Mouse (Mus musculus) A20 (cell line): ENCODE results near the gene Bok.
A peak's percentile ranks its signal among the peaks of the same experiment; 100 is the strongest.
"Not testable (repeated sequence)": the region's sequence is repeated elsewhere in the genome, so short reads cannot be mapped to it uniquely, and the experiment has no call there.

Experiments used
- DNase-seq: peaks from one replicate; pipeline ENCODE4 v3.0.0-alpha.2; 2011; ENCODE audit warnings: low read depth, low spot score

Gene Bok

DNA sequence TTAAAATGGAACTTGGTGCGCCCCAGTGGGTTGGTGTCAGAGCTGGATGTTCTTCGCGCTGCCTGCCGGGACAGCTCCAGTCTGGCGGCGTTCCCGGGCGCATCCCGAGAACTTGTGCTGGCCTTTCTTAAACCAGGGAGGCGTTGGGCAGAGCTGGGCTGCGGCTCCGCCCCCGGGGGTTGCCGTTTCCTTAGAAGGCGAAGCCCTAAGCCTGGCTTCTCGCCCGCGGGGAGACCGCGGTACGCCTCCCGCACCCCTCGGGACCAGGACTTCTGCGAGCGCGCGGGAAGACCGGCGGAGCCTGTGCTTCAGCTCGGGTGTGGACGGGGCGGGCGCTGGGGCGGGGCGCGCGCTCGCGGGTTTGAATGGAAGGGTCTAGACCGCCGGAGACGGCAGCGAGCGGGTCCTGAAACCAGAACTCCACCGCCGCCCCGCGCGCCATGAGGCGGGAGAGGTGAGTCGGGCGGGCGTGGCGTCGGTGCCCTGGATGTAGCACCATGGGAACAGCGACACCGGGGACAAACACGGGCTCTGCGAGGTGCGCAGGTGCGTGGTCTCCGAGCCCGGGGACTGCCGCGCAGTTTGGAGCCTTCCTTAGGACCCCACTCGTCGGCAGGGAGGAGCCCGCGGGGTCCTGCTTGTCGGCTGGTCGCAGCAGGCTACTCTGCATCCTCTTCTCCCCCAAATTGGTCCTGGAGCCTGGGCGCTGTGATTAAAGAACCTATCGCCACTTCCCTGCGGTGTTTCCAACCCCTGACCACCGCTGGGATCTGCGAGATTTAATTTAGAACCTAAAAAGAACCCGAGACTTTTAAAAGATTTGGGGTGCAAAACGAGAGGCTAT is at the start of gene Bok:
Gene Bok, plus strand, starts transcription at position 260 of the 844 bp plus-strand sequence.
- DNase-seq, result no peak

DNA sequence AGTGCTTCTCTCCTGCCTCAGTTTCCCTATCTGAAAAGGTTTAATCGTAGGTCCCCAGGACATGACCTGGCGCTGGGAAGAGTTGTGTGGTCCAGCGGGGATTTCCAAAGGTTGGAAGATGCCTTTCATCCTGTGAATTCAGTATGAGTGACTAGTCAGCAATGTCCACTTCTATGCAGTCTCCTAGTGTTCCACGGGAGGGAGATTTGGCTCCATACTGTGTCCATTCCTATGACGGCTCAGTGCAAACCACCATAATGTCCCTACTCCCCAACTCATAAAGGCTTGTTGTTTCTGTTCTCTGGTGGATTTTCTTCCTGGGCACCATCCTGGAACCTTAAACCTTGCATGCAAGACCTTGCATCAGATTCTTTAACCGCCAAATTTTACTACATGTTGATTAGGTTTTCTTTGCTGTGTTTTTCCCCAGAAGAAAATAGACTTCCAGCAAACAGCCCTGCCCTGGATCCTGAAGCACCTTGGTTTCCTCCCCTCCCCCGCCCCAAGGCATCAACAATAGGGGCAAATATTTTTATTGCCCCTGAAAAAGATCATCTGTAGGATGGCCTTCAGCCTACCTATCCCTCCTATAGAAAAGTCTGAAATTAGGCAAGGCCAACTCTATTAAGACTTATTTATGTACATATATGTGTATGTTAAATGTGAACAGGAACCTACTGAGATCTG is 49.1 kb upstream of the Bok start:
- DNase-seq, result peak; percentile 9

DNA sequence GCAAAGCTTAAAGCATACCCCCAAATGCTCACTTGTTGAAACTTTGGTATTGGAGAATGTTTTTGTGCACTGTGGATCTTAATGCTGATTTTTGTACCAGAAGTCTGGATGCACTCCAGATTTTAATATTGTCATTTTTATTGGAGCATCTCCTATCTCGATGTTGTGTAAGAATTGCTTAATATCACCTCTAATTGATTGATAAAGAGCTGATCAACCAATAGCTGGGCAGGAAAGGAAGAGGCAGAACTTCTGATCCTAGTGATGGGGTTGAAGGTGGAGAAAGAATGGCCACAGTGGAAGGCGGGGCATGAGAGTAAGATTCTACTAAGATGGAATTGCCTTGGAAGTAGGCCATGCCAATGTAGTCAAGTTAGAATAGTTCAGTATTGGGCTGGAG is 43.5 kb upstream of the Bok start:
- DNase-seq, result no peak

DNA sequence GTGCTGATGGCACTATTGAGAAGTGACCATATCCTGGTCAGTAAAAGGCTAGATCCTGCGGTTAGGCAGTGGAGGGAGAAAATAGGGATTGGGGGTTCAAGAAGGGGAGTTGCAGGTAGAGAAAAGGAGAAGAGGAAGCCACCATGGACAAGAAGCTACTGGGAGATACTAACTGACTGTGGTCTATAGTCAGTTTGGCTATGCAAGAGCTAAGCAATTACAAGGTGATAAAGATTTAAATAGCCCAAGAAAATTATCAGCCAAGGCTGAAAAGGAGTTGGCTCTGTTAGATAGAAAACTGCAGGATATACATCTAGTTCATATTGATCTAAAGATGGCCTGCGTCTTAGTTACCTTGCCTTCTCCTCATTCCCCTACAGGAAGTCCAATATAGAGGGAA is 42.8 kb upstream of the Bok start:
- DNase-seq, result no peak

DNA sequence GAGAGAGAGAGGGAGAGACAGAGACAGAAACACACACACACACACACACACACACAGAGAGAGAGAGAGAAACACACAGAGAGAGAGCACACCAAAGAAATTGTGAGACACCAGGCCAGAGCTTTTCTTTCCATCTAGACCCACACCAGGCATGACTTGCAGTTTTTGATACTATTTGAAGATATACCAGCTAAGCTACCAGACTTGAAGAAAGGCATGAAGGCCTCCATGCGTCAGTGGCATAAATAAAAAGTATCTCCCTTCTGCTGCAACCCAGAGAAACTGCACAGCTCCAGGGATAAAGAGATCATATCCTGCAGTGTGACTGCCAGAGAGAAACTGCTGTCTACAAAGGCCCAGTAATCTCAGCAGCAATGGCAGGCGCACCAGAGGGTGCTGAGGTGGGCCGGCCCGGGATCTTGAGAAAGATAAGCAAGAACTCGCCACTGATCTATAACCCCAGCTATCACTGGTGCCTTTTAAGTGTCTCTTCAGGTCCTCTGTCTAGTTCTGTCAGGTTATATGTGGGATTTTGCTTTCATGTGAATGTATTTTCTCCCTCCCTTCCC is 35.8 kb upstream of the Bok start:
- no peak for DNase-seq

DNA sequence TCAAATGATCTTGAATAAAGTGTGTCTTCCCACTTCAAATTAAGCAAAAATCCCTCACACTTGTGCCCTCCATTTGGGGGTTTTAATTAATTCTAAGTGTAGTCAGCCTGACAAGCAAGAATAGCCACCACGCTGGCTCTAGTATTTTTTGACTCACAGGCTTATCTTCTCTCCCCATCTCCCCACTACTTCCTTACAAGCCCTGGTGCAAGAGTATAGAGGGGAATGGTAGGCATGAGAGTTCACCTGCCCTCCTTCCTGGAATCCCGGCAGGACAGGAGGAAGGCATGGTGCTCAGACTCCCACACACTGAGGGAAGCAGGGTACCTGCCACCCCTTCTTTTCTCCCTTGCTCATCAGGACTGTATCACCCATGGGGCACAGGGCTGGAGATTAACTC is 31.2 kb upstream of the Bok start:
- no peak for DNase-seq

DNA sequence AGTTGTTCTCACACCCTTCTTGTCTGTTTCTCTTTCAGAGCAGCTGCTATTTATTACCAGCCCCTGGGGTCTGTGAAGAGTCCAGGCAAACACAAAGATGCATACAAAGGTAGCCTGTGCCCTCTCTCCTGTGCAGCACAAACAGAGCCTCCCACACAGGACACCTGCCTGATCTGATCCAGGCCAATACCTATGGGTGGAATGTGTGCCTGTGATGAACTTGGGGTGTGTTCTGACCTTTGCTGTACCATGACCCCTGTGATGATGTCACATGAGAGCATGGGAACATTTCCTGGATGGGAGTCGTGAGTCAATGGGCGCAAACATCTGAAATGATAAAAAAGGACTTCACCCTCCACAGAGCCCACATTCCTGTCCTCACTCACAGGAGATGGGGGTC is 30.7 kb upstream of the Bok start:
- no peak for DNase-seq

DNA sequence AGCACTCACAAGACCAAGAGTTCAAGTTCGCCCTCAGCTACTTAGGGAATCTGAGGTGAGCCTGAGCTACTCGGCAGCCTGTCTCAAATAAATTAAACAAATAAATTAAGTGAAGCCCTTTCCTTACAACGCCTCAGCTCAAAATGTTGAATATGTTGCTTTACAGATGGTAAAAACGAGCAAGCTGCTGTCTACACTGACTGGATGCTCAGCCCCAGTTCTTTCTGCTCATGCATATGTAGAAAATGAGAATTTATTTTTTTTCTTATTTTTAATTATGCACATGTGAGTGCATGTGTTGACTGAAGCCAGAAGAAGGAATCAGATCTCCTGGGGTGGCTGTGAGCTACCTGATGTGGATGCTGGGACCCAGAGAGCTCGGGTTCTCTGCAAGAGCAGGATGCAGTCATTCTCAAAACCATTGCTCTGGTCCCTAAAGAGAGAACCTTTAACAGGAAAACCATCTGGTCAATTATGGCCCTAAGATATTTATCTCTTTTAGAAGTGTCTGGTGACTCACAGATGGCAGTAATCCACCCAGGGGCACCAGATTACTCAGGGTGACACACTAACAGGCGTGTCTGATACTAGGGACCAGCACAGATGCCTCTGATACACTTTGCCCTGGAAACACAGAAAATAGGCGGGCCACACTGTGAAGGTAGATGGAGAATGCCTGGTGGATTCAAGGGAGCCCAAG is 29.0 kb upstream of the Bok start:
- no peak for DNase-seq

DNA sequence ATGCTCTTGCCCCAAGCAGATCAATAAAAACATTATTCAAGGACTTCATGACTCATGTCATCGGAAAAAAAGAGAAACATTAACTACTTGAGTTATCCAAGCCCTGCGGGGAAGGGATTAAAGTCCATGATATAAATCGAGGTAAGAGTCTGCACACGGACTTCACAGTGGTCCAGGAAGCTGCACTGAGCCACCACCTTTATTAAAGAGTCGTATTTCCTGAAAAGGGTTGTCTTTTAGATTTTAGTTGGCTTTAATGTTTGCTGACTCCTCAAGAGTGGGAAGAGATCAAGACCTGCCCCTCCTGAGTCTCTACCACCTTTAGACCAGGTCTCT is 28.5 kb upstream of the Bok start:
- DNase-seq, result no peak

DNA sequence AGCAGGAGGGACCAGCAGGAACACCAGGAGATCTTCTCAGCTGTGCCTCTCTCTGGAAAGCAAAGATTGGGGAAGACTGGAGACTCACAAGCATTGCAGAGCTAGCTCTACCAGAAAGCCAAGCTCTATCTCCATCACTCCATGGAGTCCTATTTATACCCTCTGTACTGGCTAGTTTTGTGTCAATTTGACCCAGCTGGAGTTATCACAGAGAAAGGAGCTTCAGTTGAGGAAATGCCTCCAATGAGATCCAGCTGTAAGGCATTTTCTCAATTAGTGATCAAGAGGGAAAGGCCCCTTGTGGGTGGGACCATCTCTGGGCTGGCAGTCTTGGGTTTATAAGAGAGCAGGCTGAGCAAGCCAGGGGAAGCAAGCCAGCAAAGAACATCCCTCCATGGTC is 26.9 kb upstream of the Bok start, which contains the start of gene Stk25:
Gene Stk25, minus strand, starts transcription at position 101 of the 400 bp plus-strand sequence.
- not testable (repeated sequence) for DNase-seq

DNA sequence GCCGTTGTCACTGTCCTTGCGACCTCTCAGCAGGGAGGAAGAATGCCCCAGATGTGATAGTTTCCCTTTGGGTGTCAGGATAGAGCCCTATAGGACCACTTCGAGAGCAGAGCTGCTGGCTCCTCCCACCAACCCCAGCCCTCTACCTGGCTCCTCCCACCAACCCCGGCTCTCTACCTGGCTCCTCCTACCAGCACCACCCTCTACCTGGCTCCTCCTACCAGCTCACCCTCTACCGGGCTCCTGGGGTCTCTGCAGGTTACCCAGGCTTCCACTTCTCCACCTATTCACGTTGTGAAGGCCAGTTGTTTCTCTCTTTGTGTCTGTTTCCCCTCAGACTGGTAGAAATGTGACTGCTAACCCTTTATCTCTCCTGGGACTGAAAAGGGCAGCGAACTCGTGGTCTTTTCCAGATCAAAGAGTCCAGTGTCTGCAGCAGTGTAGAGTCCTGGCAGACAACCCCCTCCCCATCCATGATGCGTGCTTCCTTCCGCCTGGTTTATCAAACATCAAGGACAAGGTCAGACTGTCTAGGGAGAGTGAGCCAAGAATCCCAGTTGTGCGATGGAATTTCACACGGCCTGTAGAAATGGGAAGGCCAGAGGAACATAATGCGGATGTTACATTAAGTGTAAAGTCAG is 17.6 kb upstream of the Bok start:
- peak; percentile 64 for DNase-seq

DNA sequence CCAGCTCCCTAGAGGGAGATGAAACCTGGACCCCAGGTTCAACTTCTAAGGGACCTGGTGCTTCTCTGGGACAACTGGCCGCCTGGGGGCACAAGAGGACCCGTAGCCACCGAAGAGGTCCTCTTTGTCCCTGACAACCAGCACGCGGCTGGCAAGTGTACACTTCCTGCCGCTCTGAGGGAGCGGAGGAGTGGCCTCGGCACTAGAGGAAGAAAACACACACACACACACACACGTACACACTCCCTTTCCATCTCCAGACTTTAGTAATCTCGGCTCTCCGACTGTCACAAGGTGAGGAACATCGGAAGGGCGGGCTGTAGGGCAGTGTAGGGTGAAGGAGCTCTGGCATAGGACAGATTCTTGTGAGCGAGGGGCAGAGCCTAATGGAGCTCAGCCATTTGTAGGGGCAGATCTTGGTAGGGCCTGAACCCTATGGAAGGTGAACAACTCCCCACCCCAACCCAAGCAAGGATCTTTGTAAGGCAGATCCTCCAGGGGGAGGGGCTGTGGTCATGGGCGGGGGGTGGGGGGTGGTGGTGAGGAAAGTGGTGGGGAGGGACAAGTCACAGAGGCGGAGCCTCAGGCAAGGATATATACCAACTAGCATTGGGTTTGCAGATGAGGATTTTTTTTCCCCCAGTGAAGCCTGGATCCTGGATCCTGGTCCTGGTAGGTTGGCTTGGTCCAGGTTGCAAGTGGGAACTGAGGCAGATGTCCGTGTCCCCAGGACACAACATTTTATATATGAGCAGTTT is 16.5 kb upstream of the Bok start:
- peak; percentile 67 for DNase-seq

DNA sequence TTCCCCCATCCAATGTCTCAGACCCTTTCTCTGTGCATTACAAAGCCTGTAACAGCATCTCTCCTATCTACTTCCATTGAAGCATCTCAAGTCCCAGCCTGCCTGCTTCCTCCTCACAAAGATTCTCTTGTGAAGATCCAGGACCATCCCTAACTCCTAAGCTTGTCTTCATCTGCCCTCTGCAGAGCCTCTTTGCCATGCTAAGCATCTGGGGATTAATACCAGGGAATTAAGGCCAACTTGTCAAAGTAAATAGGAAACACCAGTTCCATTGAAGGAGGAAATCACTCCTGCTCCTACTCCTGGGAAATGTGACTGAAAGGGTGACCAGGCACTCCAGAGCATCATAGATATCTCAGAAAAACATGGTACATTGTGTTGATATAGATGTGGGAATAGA is 15.5 kb upstream of the Bok start:
- DNase-seq, result no peak

DNA sequence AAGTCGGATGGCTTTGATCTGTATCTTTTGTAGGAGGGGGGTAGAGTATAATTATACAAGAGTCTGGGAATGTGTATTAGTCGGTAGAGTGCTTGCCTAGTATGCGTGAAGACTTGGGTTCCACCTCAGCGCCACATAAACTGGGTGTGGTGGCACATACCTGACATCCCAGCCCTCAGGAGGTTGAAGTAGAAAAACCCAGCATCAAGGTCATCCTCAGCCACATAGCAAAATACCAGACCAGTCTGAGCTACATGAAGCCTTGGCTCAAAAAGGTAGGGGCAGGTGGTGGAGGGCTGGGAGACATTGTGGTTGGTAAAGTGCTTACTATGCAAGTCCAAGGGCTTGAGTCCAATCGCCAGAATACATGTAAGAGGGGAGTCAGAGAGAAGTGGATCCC is 12.8 kb upstream of the Bok start:
- no peak for DNase-seq

DNA sequence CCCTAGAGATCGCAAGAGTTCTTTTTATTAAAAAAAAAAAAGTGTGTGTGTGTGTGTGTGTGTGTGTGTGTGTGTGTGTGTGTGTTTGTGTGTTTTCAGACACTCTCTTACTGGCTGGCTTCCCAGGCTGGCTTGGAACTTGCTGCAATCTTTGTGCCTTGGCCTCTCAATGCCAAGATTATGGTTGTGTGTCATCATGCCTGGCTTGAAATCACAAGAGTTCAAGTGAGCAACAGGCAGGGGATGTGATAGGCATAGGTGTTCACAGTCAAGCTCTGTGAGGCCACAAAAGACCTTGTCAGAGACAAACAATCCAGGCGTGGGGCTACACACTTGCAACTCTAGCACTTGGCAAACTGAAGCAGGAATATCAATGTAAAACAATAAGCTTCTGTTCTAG is 7.1 kb upstream of the Bok start:
- no peak for DNase-seq

DNA sequence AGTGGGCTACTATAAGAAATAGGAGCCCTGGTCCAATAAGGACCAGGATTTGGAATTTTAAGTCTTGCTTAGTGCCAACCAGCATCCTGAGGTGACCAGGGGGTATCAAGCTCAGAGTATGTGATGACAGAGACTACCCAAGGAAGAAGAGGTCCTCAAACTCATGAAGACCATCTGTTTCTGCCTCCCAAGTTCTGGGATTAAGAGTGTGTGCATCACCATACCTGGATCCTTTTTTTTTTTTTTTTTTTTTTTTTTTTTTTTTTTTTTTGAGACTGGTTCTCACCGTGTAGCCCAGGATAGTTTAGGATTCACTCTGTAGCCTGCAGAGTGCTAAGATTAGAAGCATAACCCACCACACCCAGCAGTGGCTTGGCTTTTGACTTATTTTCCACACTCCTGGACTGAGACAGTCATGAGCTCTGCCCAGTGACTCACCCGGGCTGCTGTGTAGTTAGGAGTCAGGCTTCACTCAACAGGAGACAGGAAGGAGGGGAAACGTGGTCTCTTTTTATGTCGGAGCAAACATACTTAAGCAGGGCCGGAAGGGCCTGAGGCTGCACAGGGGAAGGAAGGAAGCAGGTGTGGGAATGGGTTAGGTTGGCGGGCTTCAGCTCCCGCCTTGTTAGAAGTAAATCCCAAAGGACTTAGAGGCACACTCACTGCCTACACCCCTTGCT is 5.4 kb upstream of the Bok start:
- DNase-seq, result no peak

DNA sequence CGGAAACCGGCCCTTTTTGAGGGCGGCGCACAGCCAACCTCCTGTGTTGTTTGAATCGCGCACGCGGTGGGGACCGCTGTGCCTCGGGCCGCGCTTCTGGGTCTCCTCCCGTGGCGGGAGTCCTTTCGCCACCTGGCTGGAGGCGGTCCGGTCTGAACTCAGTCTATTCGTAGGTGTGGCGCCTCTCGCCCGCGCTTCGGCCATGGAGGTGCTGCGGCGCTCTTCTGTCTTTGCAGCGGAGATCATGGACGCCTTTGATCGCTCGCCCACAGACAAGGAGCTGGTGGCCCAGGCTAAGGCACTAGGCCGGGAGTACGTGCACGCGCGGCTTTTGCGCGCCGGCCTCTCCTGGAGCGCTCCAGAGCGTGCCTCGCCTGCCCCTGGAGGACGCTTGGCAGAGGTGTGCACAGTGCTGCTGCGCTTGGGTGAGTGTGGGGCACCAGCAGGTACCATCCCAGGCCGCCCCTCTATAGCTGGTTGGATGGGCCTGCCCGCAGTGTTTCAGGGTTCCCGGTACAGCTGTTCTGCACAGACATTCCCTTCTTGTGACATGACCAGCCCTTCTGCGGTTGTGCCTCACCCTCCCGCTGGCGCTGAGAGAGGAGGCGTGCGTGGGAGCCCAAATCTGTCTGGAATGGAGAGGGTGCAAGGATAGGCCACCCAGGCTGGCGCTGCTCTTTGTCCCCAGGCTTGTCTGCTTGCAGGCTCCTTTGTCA is 943 bp downstream of the Bok start:
- DNase-seq, result no peak

DNA sequence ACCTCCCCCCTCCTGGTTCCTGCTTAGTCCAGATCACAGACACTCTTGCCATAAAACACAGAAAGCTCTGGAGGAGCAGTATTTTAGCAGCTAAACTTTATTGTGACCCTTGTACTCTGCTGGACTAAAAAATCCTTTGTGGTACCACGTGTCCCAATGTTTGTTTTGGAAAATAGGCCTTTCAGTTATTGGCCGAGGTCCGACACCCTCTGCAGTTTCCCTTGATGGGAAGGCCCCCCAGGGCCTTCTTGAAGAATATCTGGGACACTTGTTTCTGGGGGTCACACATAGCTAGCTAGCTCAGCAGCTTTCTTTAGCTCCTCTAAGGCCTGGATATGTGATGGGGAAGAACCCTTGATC is 1.5 kb downstream of the Bok start:
- DNase-seq, result no peak

DNA sequence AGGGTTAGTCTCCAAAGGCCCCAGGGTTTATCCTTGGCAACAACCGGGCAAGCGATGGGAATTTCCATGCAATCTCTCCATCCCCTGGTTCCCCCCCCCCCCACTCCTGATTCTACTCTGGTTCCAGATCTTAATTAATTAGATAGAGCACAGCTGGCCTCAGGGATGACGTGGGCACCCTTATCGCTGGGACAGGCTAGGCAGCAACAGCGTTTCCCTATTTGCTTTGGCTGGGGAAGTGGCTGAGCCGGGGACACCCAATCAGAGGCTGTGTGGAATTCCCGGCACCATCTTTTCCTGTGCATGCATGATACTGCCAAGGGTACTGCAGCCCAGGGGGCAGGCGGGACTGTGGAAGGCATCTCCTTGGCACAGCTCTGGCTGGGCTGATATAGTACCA is 2.7 kb downstream of the Bok start:
- no peak for DNase-seq

DNA sequence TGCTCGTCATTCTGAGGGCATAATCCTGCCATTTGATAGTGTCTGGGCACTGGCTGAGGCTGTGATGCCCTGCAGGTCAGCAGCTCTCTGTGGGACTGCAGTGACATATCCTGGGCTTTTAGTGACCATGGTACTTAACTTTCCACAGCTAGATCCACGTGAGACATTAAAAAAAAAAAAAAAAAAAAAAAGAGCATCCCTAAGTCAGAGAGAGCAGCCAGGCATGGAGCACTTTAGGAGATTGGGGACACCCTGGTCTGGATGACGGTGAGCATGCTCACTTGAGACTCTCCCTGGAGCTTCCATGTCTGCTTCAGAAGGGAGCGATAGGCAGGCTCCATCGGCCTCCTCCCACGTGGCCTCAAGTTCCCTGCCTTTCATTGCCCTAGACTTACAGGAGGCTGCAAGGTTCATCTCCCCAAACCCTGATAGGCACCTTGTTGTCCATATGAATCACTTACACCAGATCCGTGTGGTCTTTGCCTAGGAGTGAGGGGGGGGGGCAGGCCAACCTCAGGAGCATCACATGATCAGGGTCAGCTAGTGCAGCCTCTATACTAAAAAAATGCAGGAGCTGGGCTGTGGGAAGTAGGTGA is 4.5 kb downstream of the Bok start:
- DNase-seq, result no peak
